Mouse (Mus musculus): ENCODE measurements around the gene Zfp526. TPM values are rescaled to one million over a fixed set of nuclear protein-coding genes. Genes with fewer than 3 reads are reported as not detected.

The Zfp526 gene
- polyA plus RNA-seq (2015; fragmentation: Nextera tagmentation; extraction: Ambion mirVana), result 2.0 and 2.1 TPM in 2 replicates

DNA sequence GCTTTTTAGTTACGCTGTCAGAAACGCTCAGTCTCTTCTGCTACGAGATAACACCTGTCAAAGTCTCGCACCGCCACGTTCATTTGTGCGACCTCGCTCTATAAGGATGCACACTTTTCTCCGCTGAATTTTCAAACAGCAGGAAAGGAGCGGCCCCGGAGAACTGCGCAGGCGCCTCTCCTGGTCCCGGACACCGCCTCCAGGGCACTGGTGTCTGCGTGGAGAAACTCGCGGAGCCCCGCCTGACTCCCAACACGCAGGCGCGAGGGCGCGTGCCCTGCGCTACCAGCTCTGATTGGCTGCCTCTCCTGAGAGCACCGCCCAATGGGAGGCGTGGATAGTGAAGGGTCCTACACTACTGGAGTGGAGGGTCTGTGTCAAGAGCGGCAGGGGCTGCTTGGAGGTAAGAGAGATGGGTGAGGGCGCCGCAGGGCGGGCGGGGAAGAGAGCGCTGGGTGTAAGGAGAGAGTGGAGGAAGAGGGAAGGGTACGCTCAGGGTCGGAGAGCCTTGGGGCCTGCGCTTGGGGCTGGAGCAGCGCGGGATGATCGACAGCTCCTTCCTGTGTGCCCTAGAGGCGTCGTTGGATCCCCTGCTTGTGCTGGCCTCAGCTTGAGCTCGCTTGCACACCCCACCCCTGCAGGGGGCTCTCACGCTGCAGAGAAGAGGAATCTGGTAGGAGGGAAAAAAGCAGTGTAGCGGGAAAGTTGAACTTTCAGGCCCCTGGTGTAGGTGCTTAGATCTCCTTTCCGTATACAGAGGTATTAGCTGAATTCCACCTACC is at the start of gene Zfp526:
Zfp526 (plus strand) TSS at position 324 of the 782 bp plus-strand sequence.
- H3K9ac ChIP-seq, result peak within 1 kb of the TSS; percentile 82
- peak within 1 kb of the TSS; percentile 91 for H3K27ac ChIP-seq (replicated peaks)
- H3K36me3 ChIP-seq, result peaks cover 30% of the 10 kb centered on the region
- peak; percentile 95 for ATAC-seq (ENCODE audit: low read depth)
- no peaks in the 10 kb centered on the region for H3K9me3 ChIP-seq
- peak within 1 kb of the TSS; percentile 85 for H3K4me2 ChIP-seq
- peak within 1 kb of the TSS; percentile 77 for H3K4me3 ChIP-seq
- peaks cover 39% of the 10 kb centered on the region for H3K4me1 ChIP-seq (replicated peaks)
- under 1% methylated on average over 43 of the region's 45 CpGs for WGBS
- no peaks in the 10 kb centered on the region for H3K27me3 ChIP-seq

GRCm38 (mm10) chr7:25172669-25173068 is 48.6 kb upstream of the Zfp526 start:
- Histone ChIP-seq H3K4me2 (peak overlapping the region; percentile 34), H3K4me1 (replicated peaks) (peaks cover 60% of the 10 kb centered on the region)
- 28% methylated on average over 5 of the region's 5 CpGs for WGBS

GRCm38 (mm10) chr7:25174343-25174742 is 46.9 kb upstream of the Zfp526 start:
- H3K4me2 ChIP-seq, result peak overlapping the region; percentile 34; the same call in 1 of the 2 replicates
- peak overlapping the region; percentile 99 for H3K27ac ChIP-seq (replicated peaks)
- H3K9me3 ChIP-seq, result no peaks in the 10 kb centered on the region
- peaks cover 70% of the 10 kb centered on the region for H3K4me1 ChIP-seq (replicated peaks)
- H3K9ac ChIP-seq, result peak overlapping the region; percentile 60; the same call in 1 of the 2 replicates
- 43% methylated on average over 11 of the region's 11 CpGs for WGBS
- H3K4me3 ChIP-seq, result no peak overlapping the region
- no peaks in the 10 kb centered on the region for H3K36me3 ChIP-seq
- peaks cover 9% of the 10 kb centered on the region; the same call in 1 of the 2 replicates for H3K27me3 ChIP-seq
- ATAC-seq (ENCODE audit: low read depth), result no peak

More at GRCm38 (mm10) chr7:25172669-25173068, 48.6 kb upstream of the Zfp526 start:
- no peaks in the 10 kb centered on the region for H3K36me3 ChIP-seq
- H3K9me3 ChIP-seq, result no peaks in the 10 kb centered on the region
- H3K27me3 ChIP-seq, result peaks cover 8% of the 10 kb centered on the region; the same call in 1 of the 2 replicates
- H3K9ac ChIP-seq, result 0 out of 2 replicates have a peak overlapping the region, but pooled peaks have one; percentile 60
- peak overlapping the region; percentile 99 for H3K27ac ChIP-seq (replicated peaks)
- no peak for ATAC-seq (ENCODE audit: low read depth)
- H3K4me3 ChIP-seq, result no peak overlapping the region

- H3K4me1 ChIP-seq (replicated peaks), result peaks cover 76% of the 10 kb centered on the region
- no peak for ATAC-seq (ENCODE audit: low read depth)
- H3K36me3 ChIP-seq, result no peaks in the 10 kb centered on the region
- H3K4me3 ChIP-seq, result peak overlapping the region; percentile 70
- peak overlapping the region; percentile 99 for H3K27ac ChIP-seq (replicated peaks)
- H3K9ac ChIP-seq, result peak overlapping the region; percentile 99
- H3K27me3 ChIP-seq, result peaks cover 40% of the 10 kb centered on the region
- under 1% methylated on average over 17 of the region's 17 CpGs for WGBS
- no peaks in the 10 kb centered on the region for H3K9me3 ChIP-seq
- H3K4me2 ChIP-seq, result peak overlapping the region; percentile 76
Measured at GRCm38 (mm10) chr7:25178317-25178716, 42.9 kb upstream of the Zfp526 start.

DNA sequence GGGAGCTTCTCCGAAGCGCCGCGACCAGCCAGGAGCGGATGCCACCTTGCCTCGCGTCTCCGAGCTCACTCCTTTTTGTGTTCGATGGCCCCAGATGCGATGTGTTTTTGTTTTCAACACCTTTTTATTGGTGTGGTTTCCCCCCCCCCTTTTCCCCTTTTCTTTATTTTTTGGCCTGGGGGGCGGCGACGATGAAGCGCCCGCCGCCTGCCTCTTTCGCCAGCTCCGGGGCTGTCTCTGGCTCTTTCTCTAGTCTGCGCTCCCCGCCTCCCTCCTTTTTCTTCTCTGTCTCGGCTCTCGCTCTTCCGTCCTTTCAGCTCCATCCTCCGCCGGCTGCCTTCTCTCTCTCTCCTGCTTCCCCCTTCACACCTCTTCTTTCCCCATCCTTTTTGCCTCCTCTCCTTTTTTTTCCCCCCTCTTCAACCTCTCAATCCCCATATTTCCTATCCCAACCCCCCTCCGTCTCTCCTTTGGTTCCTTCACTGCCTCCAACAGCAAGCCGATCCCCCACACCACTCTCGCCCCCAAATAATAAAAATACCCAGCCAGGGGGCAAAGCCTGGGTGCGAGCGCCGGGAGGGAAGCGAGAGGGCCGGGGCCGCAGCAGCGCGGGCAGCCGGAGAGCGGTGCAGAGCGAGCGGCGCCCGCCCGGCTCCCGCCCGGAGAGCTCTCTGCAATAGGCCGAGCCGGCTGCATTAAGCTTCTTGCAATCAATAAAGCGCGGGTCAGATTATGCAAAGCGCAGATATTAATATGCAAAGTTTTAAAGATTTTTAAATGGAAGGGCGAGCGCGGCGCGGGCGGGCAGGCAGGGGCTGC is 42.2 kb upstream of the Zfp526 start:
- WGBS, result under 1% methylated on average over 52 of the region's 56 CpGs
- H3K27ac ChIP-seq (replicated peaks), result peak overlapping the region; percentile 99
- H3K4me2 ChIP-seq, result peak overlapping the region; percentile 76
- H3K27me3 ChIP-seq, result peaks cover 46% of the 10 kb centered on the region
- no peaks in the 10 kb centered on the region for H3K9me3 ChIP-seq
- peak overlapping the region; percentile 70 for H3K4me3 ChIP-seq
- H3K9ac ChIP-seq, result peak overlapping the region; percentile 99
- ATAC-seq (ENCODE audit: low read depth), result peak; percentile 76
- H3K4me1 ChIP-seq (replicated peaks), result peaks cover 69% of the 10 kb centered on the region
- H3K36me3 ChIP-seq, result no peaks in the 10 kb centered on the region

GRCm38 (mm10) chr7:25179606-25180161 is 41.5 kb upstream of the Zfp526 start, which contains the start of gene Pou2f2:
Gene Pou2f2, minus strand, starts transcription at chr7:25179726.
- Histone ChIP-seq H3K4me2 (peak within 1 kb of the TSS; percentile 76), H3K36me3 (no peaks in the 10 kb centered on the region), H3K27me3 (peaks cover 46% of the 10 kb centered on the region), H3K27ac (replicated peaks) (peak within 1 kb of the TSS; percentile 99), H3K4me1 (replicated peaks) (peaks cover 62% of the 10 kb centered on the region), H3K4me3 (peak within 1 kb of the TSS; percentile 70), H3K9me3 (no peaks in the 10 kb centered on the region), H3K9ac (peak within 1 kb of the TSS; percentile 99)
- peak; percentile 92 for ATAC-seq (ENCODE audit: low read depth)
- WGBS, result under 1% methylated on average over 37 of the region's 56 CpGs

DNA sequence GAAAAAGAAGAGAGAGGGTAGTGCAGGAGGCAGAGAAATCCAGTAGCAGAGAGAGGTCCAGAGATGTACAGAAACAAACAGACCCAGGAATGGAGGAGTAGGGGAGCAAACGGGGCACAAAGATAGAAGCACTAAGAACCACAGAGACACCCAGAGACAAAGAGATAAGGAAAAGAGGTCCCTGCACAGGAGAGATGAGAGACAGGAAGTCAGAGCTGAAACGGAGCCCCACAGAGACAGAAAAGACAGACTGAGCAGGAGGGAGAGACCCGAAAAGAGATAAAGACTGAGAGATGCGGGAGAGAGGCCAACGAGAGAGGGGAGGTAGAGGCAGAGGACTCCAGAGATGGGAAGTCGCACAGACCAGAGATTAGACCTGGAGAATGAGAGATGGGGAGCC is 40.7 kb upstream of the Zfp526 start:
- Histone ChIP-seq H3K36me3 (no peaks in the 10 kb centered on the region), H3K27ac (replicated peaks) (peak overlapping the region; percentile 99), H3K4me2 (peak overlapping the region; percentile 76), H3K27me3 (peaks cover 46% of the 10 kb centered on the region), H3K9me3 (no peaks in the 10 kb centered on the region), H3K4me3 (peak overlapping the region; percentile 70), H3K4me1 (replicated peaks) (peaks cover 54% of the 10 kb centered on the region), H3K9ac (peak overlapping the region; percentile 99)
- ATAC-seq (ENCODE audit: low read depth), result no peak
- 1% methylated on average over 6 of the region's 6 CpGs for WGBS

DNA sequence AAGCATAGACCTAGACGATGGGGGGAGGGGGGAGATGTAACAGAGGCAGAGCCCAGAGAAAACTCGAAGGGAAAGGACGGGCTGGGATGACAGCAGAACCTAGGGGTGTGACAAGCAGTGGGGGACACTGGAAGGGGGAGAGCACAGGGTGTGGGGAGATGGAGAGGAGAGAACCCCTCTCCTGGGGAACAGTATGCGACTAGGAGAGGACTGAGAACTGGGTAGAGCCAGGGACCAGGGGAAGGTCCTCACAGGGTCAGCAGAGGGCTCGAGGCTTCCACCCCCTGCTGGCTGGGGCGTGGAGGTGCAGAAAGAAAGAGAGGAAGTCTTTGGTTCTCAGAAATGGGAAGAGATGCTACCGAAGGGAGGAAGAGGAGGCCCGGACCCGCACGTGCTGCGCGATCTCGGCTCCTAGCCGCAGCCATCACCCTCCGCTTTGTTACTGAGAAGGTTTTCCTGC is 39.9 kb upstream of the Zfp526 start:
- Histone ChIP-seq H3K4me3 (peak overlapping the region; percentile 26), H3K9ac (peak overlapping the region; percentile 54), H3K27ac (replicated peaks) (no peak overlapping the region), H3K9me3 (no peaks in the 10 kb centered on the region), H3K4me1 (replicated peaks) (peaks cover 45% of the 10 kb centered on the region), H3K36me3 (no peaks in the 10 kb centered on the region), H3K4me2 (peak overlapping the region; percentile 76), H3K27me3 (peaks cover 46% of the 10 kb centered on the region)
- 2% methylated on average over 15 of the region's 15 CpGs for WGBS
- no peak for ATAC-seq (ENCODE audit: low read depth)

DNA sequence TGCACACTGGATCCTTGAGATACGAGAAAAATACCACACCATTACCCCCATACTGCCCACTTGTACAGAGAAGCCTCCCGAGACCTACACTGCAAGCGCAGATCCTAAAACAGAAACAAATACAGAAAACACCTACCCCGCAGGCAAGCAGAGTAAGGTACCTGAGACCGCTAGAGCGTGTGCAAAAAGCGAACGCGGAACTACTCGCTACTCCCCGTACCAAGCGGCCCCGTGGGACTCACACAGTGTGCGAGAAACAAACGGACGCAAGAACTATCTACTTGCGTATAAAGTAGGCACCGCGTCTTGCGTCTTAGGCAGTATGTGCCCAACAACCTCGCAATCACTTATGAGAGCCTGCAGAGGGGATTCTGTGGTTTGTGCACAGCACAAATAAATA is 39.4 kb upstream of the Zfp526 start:
- peak overlapping the region; percentile 26 for H3K4me3 ChIP-seq
- ATAC-seq (ENCODE audit: low read depth), result no peak
- H3K27ac ChIP-seq (replicated peaks), result no peak overlapping the region
- H3K36me3 ChIP-seq, result no peaks in the 10 kb centered on the region
- no peaks in the 10 kb centered on the region for H3K9me3 ChIP-seq
- peak overlapping the region; percentile 54 for H3K9ac ChIP-seq
- 3% methylated on average over 21 of the region's 21 CpGs for WGBS
- peak overlapping the region; percentile 76 for H3K4me2 ChIP-seq
- H3K4me1 ChIP-seq (replicated peaks), result peaks cover 41% of the 10 kb centered on the region
- H3K27me3 ChIP-seq, result peaks cover 46% of the 10 kb centered on the region

GRCm38 (mm10) chr7:25184091-25184490 is 37.1 kb upstream of the Zfp526 start:
- Histone ChIP-seq H3K36me3 (no peaks in the 10 kb centered on the region), H3K4me1 (replicated peaks) (peaks cover 23% of the 10 kb centered on the region), H3K27ac (replicated peaks) (no peak overlapping the region), H3K27me3 (peaks cover 36% of the 10 kb centered on the region), H3K4me3 (no peak overlapping the region), H3K4me2 (no peak overlapping the region), H3K9ac (no peak overlapping the region), H3K9me3 (no peaks in the 10 kb centered on the region)
- WGBS, result 79% methylated on average over 6 of the region's 6 CpGs
- ATAC-seq (ENCODE audit: low read depth), result no peak

- Histone ChIP-seq H3K27ac (replicated peaks) (no peak overlapping the region), H3K4me3 (no peak overlapping the region), H3K36me3 (no peaks in the 10 kb centered on the region), H3K27me3 (peaks cover 10% of the 10 kb centered on the region), H3K4me1 (replicated peaks) (no peaks in the 10 kb centered on the region), H3K9me3 (no peaks in the 10 kb centered on the region), H3K4me2 (no peak overlapping the region), H3K9ac (no peak overlapping the region)
- peak; percentile 86 for ATAC-seq (ENCODE audit: low read depth)
- 22% methylated on average over 21 of the region's 21 CpGs for WGBS
Measured at GRCm38 (mm10) chr7:25187662-25188650, 33.3 kb upstream of the Zfp526 start.

All from neural tube, embryonic 13.5 days (tissue).